ENCODE assay signal across 8 mouse cellular contexts in genomic region chr17:13657656-13658292, GRCm38 (mm10).
DNase-seq lines count a peak whose midpoint lies in the region; ATAC-seq lines count a peak whose summit lies in the region.

No protein-coding gene starts in this region.

- 35% methylated on average over 9 of the region's 9 CpGs for WGBS in heart, embryonic 15.5 days
- 12% methylated on average over 9 of the region's 9 CpGs for WGBS in midbrain, embryonic 16.5 days
- 64% methylated on average over 9 of the region's 9 CpGs for WGBS in intestine, embryonic 16.5 days

- peak; percentile 86 for DNase-seq in left cerebral cortex, postnatal 4 days
- no peak for DNase-seq in left cerebral cortex, adult 18-20 months (ENCODE audit: low spot score in 2 of 2)
- DNase-seq in cerebellum, adult 9-11 months: peak; percentile 71
- no peak for DNase-seq in thymus, postnatal 0 days (ENCODE audit: low spot score)
- DNase-seq in liver: no peak

- no peak overlapping the region for H3K4me3 ChIP-seq in heart, embryonic 15.5 days
- H3K4me3 ChIP-seq in midbrain, embryonic 16.5 days (ENCODE audit: low read depth, low read length): no peak overlapping the region
- no peak overlapping the region for H3K4me3 ChIP-seq in intestine, embryonic 16.5 days (ENCODE audit: low read length)

- no peaks in the 10 kb centered on the region for H3K27me3 ChIP-seq in heart, embryonic 15.5 days
- no peaks in the 10 kb centered on the region for H3K27me3 ChIP-seq in midbrain, embryonic 16.5 days (ENCODE audit: control insufficient read depth, insufficient read depth, low read depth, low read length)
- H3K27me3 ChIP-seq in intestine, embryonic 16.5 days (replicated peaks; ENCODE audit: control insufficient read depth, insufficient read depth, low read length): no peaks in the 10 kb centered on the region

- ATAC-seq in heart, embryonic 15.5 days (replicated peaks; ENCODE audit: insufficient number of reproducible peaks, insufficient read depth, low FRiP score, low read depth): peak; percentile 50
- ATAC-seq in midbrain, embryonic 16.5 days: peak; percentile 77
- no peak for ATAC-seq in intestine, embryonic 16.5 days

- H3K9ac ChIP-seq in heart, embryonic 15.5 days: no peak overlapping the region
- no peak overlapping the region for H3K9ac ChIP-seq in midbrain, embryonic 16.5 days (ENCODE audit: low read depth, low read length)
- H3K9ac ChIP-seq in intestine, embryonic 16.5 days (ENCODE audit: low read depth, low read length): no peak overlapping the region

- no peaks in the 10 kb centered on the region for H3K36me3 ChIP-seq in heart, embryonic 15.5 days
- no peaks in the 10 kb centered on the region for H3K36me3 ChIP-seq in midbrain, embryonic 16.5 days (ENCODE audit: control insufficient read depth, insufficient read depth, low read length)
- no peaks in the 10 kb centered on the region for H3K36me3 ChIP-seq in intestine, embryonic 16.5 days (ENCODE audit: control insufficient read depth, insufficient read depth, low read length)

- H3K4me1 ChIP-seq in heart, embryonic 15.5 days (replicated peaks): peaks cover 46% of the 10 kb centered on the region
- peaks cover 25% of the 10 kb centered on the region for H3K4me1 ChIP-seq in midbrain, embryonic 16.5 days (ENCODE audit: control insufficient read depth, insufficient read depth, low read length)
- H3K4me1 ChIP-seq in intestine, embryonic 16.5 days (ENCODE audit: control insufficient read depth, insufficient read depth, low read length): peaks cover 15% of the 10 kb centered on the region; the same call in 1 of the 2 replicates

- H3K27ac ChIP-seq in heart, embryonic 15.5 days: peak overlapping the region; percentile 70
- H3K27ac ChIP-seq in midbrain, embryonic 16.5 days (ENCODE audit: low read length): peak overlapping the region; percentile 78
- no peak overlapping the region for H3K27ac ChIP-seq in intestine, embryonic 16.5 days (ENCODE audit: low read length)

- no peaks in the 10 kb centered on the region for H3K9me3 ChIP-seq in heart, embryonic 15.5 days (replicated peaks)
- H3K9me3 ChIP-seq in midbrain, embryonic 16.5 days (replicated peaks; ENCODE audit: control insufficient read depth, low read length, poor library complexity, severe bottlenecking): no peaks in the 10 kb centered on the region
- H3K9me3 ChIP-seq in intestine, embryonic 16.5 days (ENCODE audit: control insufficient read depth, low read length): no peaks in the 10 kb centered on the region

- intact Hi-C loops in left cerebral cortex, postnatal 4 days (cut with DNase I): no loop called here

- no peak overlapping the region; the same call in 1 of the 2 replicates for H3K4me2 ChIP-seq in heart, embryonic 15.5 days
- no peak overlapping the region for H3K4me2 ChIP-seq in midbrain, embryonic 16.5 days (ENCODE audit: low read length)
- no peak overlapping the region for H3K4me2 ChIP-seq in intestine, embryonic 16.5 days (ENCODE audit: low read depth, low read length)

Comparison
In these comparisons a context has a peak if more than half of its experiments do, and no peak if none do; other contexts are left out.
1. DNase-seq: peak in left cerebral cortex, postnatal 4 days (single experiment) and cerebellum, adult 9-11 months (single experiment); none in left cerebral cortex, adult 18-20 months (0 of 2), thymus, postnatal 0 days (single experiment) and liver (single experiment).